Mouse (Mus musculus) liver, postnatal 0 days (tissue): ENCODE measurements around the gene Vps37b. TPM values are rescaled to one million over a fixed set of nuclear protein-coding genes. Genes with fewer than 3 reads are reported as not detected.

Source experiments
- ATAC-seq: fragments of 200-750 bp; cut with Nextera tagmentation; 2 replicates; pipeline ENCODE4 v1.8.0; 2017; ENCODE audit warnings: mild to moderate bottlenecking, moderate library complexity
- DNase-seq: peaks from one replicate; pipeline ENCODE4 v3.0.0-alpha.2; 2016
- H3K27ac ChIP-seq: fragments of 300-500 bp; sonication (generic); 2 replicates; pipeline ENCODE4 v1.5.1; 2014; ENCODE audit warnings: antibody characterized with exemption, moderate library complexity, mild to moderate bottlenecking, low read depth
- H3K27me3 ChIP-seq: fragments of 300-500 bp; sonication (generic); 2 replicates; pipeline ENCODE4 v1.6.1; 2014; ENCODE audit warnings: low read length, control low read depth, mixed read lengths; ENCODE audit not compliant: insufficient read depth
- H3K36me3 ChIP-seq: fragments of 300-500 bp; sonication (generic); replicated peaks from 2 replicates; pipeline ENCODE4 v1.6.1; 2014; ENCODE audit warnings: mild to moderate bottlenecking, control low read depth, low read length, moderate library complexity, mixed read lengths; ENCODE audit not compliant: insufficient read depth
- H3K4me1 ChIP-seq: fragments of 300-500 bp; sonication (generic); 2 replicates; pipeline ENCODE4 v1.6.1; 2014; ENCODE audit warnings: antibody characterized with exemption, mild to moderate bottlenecking, control low read depth; ENCODE audit not compliant: insufficient read depth
- H3K4me2 ChIP-seq: fragments of 300-500 bp; sonication (generic); 2 replicates; pipeline ENCODE4 v1.6.1; 2014; ENCODE audit warnings: low read depth, mild to moderate bottlenecking, low read length, moderate library complexity, mixed read lengths
- H3K4me3 ChIP-seq: fragments of 300-500 bp; sonication (generic); 2 replicates; pipeline ENCODE4 v1.5.1; 2014; ENCODE audit warnings: low read depth, low read length
- H3K9ac ChIP-seq: fragments of 300-500 bp; sonication (generic); replicated peaks from 2 replicates; pipeline ENCODE4 v1.6.1; 2014; ENCODE audit warnings: mild to moderate bottlenecking, moderate library complexity
- H3K9me3 ChIP-seq: fragments of 300-500 bp; sonication (generic); 2 replicates; pipeline ENCODE4 v1.6.1; 2016; ENCODE audit warnings: mild to moderate bottlenecking, control low read depth, low read length, mixed read lengths
- CTCF ChIP-seq: sonication (generic); IDR thresholded peaks from 2 replicates; pipeline ENCODE4 v1.5.1; 2016; ENCODE audit warnings: antibody characterized with exemption, low read depth
- EP300 ChIP-seq: IDR thresholded peaks from 2 replicates; pipeline ENCODE4 v1.6.1; 2016; ENCODE audit warnings: antibody characterized with exemption, low read depth, mild to moderate bottlenecking
- WGBS: fragments of 180-500 bp; shearing (Covaris S2); extraction: QIAGEN DNeasy Blood & Tissue Kit; methylation state at CpG from one replicate; pipeline ENCODE4 v1.1.7; 2014; ENCODE audit not compliant: insufficient replicate concordance; 5-methylcytosine and 5-hydroxymethylcytosine counted together
- polyA plus RNA-seq: library from polyadenylated mRNA; unstranded; fragments of >200 nt; fragmentation: Nextera tagmentation; extraction: Ambion mirVana; gene quantifications from 2 replicates; pipeline ENCODE4 v1.2.1, GENCODE M21; 2015

Vps37b gene
- polyA plus RNA-seq, 1 experiment from 2014 or later = 17.6 TPM

- Histone ChIP-seq H3K9ac (no peak overlapping the region), H3K9me3 (no peaks in the 10 kb centered on the region), H3K4me1 (peaks cover 7% of the 10 kb centered on the region; the same call in 1 of the 2 replicates), H3K36me3 (no peaks in the 10 kb centered on the region), H3K4me3 (no peak overlapping the region), H3K4me2 (no peak overlapping the region), H3K27me3 (no peaks in the 10 kb centered on the region), H3K27ac (no peak overlapping the region)
- TF ChIP-seq EP300 (no peak), CTCF (no peak)
- ATAC-seq = no peak
- DNase-seq = no peak
- WGBS = 69% methylated on average over 9 of the region's 9 CpGs
These were observed 9.0 kb upstream of the Vps37b start for GRCm38 (mm10) chr5:124041097-124041496.

- peaks cover 10% of the 10 kb centered on the region; the same call in 1 of the 2 replicates for H3K4me1 ChIP-seq
- DNase-seq (no peak), ATAC-seq (no peak)
- H3K36me3 ChIP-seq = no peaks in the 10 kb centered on the region
- H3K27ac ChIP-seq = no peak overlapping the region
- no peak overlapping the region for H3K4me2 ChIP-seq
- TF ChIP-seq CTCF (no peak), EP300 (no peak)
- no peak overlapping the region for H3K9ac ChIP-seq
- no peak overlapping the region for H3K4me3 ChIP-seq
- WGBS = 63% methylated on average over 6 of the region's 6 CpGs
- H3K9me3 ChIP-seq = no peaks in the 10 kb centered on the region
- no peaks in the 10 kb centered on the region for H3K27me3 ChIP-seq
These were observed 7.5 kb upstream of the Vps37b start for GRCm38 (mm10) chr5:124039602-124040001.

GRCm38 (mm10) chr5:124036836-124037235 lies 4.8 kb upstream of the Vps37b start:
- 54% methylated on average over 5 of the region's 5 CpGs for WGBS
- no peak for TF ChIP-seq EP300
- Histone ChIP-seq H3K4me1 (peaks cover 11% of the 10 kb centered on the region; the same call in 1 of the 2 replicates), H3K4me2 (no peak overlapping the region), H3K27me3 (no peaks in the 10 kb centered on the region), H3K36me3 (no peaks in the 10 kb centered on the region), H3K9ac (no peak overlapping the region), H3K27ac (0 out of 2 replicates have a peak overlapping the region, but pooled peaks have one; percentile 12), H3K9me3 (no peaks in the 10 kb centered on the region), H3K4me3 (no peak overlapping the region)
- DNase-seq (no peak), ATAC-seq (no peak)

GRCm38 (mm10) chr5:124036341-124036740 lies 4.3 kb upstream of the Vps37b start:
- no peak for TF ChIP-seq CTCF
- no peak for TF ChIP-seq EP300
- Histone ChIP-seq H3K27ac (no peak overlapping the region), H3K4me2 (no peak overlapping the region), H3K4me1 (peaks cover 11% of the 10 kb centered on the region; the same call in 1 of the 2 replicates), H3K36me3 (no peaks in the 10 kb centered on the region), H3K9me3 (no peaks in the 10 kb centered on the region), H3K27me3 (no peaks in the 10 kb centered on the region), H3K9ac (no peak overlapping the region), H3K4me3 (no peak overlapping the region)
- DNase-seq (no peak), ATAC-seq (no peak)
- 41% methylated on average over 6 of the region's 6 CpGs for WGBS

- Histone ChIP-seq H3K27ac (no peak overlapping the region), H3K4me2 (no peak overlapping the region), H3K27me3 (no peaks in the 10 kb centered on the region), H3K4me1 (peaks cover 12% of the 10 kb centered on the region), H3K4me3 (no peak overlapping the region), H3K36me3 (no peaks in the 10 kb centered on the region), H3K9ac (no peak overlapping the region), H3K9me3 (no peaks in the 10 kb centered on the region)
- no peak for TF ChIP-seq EP300
- WGBS = 56% methylated on average over 8 of the region's 8 CpGs
- ATAC-seq (no peak), DNase-seq (no peak)
These were observed 3.7 kb upstream of the Vps37b start for GRCm38 (mm10) chr5:124035806-124036205.

GRCm38 (mm10) chr5:124035406-124035805 lies 3.3 kb upstream of the Vps37b start:
- no peak overlapping the region for H3K4me3 ChIP-seq
- no peaks in the 10 kb centered on the region for H3K36me3 ChIP-seq
- no peak for DNase-seq
- TF ChIP-seq CTCF = no peak
- no peak for TF ChIP-seq EP300
- no peak overlapping the region for H3K27ac ChIP-seq
- H3K9ac ChIP-seq = no peak overlapping the region
- H3K9me3 ChIP-seq = no peaks in the 10 kb centered on the region
- 75% methylated on average over 9 of the region's 9 CpGs for WGBS
- H3K4me2 ChIP-seq = no peak overlapping the region
- no peak for ATAC-seq
- H3K4me1 ChIP-seq = peaks cover 16% of the 10 kb centered on the region
- no peaks in the 10 kb centered on the region for H3K27me3 ChIP-seq

GRCm38 (mm10) chr5:124034471-124034870 lies 2.4 kb upstream of the Vps37b start:
- H3K9ac ChIP-seq = no peak overlapping the region
- H3K4me2 ChIP-seq = no peak overlapping the region
- no peaks in the 10 kb centered on the region for H3K27me3 ChIP-seq
- TF ChIP-seq CTCF (no peak), EP300 (no peak)
- H3K4me3 ChIP-seq = no peak overlapping the region
- WGBS = 54% methylated on average over 11 of the region's 11 CpGs
- H3K4me1 ChIP-seq = peaks cover 23% of the 10 kb centered on the region
- no peak for DNase-seq
- no peak for ATAC-seq
- no peaks in the 10 kb centered on the region for H3K9me3 ChIP-seq
- H3K27ac ChIP-seq = no peak overlapping the region
- H3K36me3 ChIP-seq = no peaks in the 10 kb centered on the region
